Mouse (Mus musculus) ovary, postnatal 14 days (tissue): ENCODE data around the gene Rftn1.

Source experiments
- DNase-seq: peaks from one replicate; pipeline ENCODE4 v3.0.0; 2022; ENCODE audit warnings: low spot score

The Rftn1 gene

GRCm38 (mm10) chr17:50170935-50171545 lies 19.4 kb downstream of the Rftn1 start:
- DNase-seq = no peak

GRCm38 (mm10) chr17:50169946-50170427 lies 20.5 kb downstream of the Rftn1 start:
- no peak for DNase-seq

- DNase-seq = no peak
Measured at GRCm38 (mm10) chr17:50160904-50161805, 29.3 kb downstream of the Rftn1 start.

GRCm38 (mm10) chr17:50160357-50160756 lies 30.1 kb downstream of the Rftn1 start:
- DNase-seq = no peak

- no peak for DNase-seq
Measured at GRCm38 (mm10) chr17:50159816-50160215, 30.7 kb downstream of the Rftn1 start.

GRCm38 (mm10) chr17:50158565-50158964 lies 31.9 kb downstream of the Rftn1 start:
- DNase-seq = no peak

GRCm38 (mm10) chr17:50157190-50158150 lies 33.0 kb downstream of the Rftn1 start:
- no peak for DNase-seq

- DNase-seq = no peak
Measured at GRCm38 (mm10) chr17:50152085-50152484, 38.4 kb downstream of the Rftn1 start.

- no peak for DNase-seq
Measured at GRCm38 (mm10) chr17:50151208-50151723, 39.2 kb downstream of the Rftn1 start.

- DNase-seq = no peak
Measured at GRCm38 (mm10) chr17:50150416-50151207, 39.9 kb downstream of the Rftn1 start.

- DNase-seq = no peak
Measured at GRCm38 (mm10) chr17:50149690-50150210, 40.7 kb downstream of the Rftn1 start.

GRCm38 (mm10) chr17:50147831-50148587 lies 42.5 kb downstream of the Rftn1 start:
- DNase-seq = no peak

GRCm38 (mm10) chr17:50143354-50143753 lies 47.1 kb downstream of the Rftn1 start:
- DNase-seq = no peak

- no peak for DNase-seq
Measured at GRCm38 (mm10) chr17:50142553-50142952, 47.9 kb downstream of the Rftn1 start.

- no peak for DNase-seq
Measured at GRCm38 (mm10) chr17:50142151-50142550, 48.3 kb downstream of the Rftn1 start.

GRCm38 (mm10) chr17:50136060-50136459 lies 54.4 kb downstream of the Rftn1 start:
- DNase-seq = no peak

- DNase-seq = no peak
Measured at GRCm38 (mm10) chr17:50135466-50135865, 55.0 kb downstream of the Rftn1 start.

- no peak for DNase-seq
Measured at GRCm38 (mm10) chr17:50131698-50132097, 58.8 kb downstream of the Rftn1 start.

GRCm38 (mm10) chr17:50130421-50130820 lies 60.1 kb downstream of the Rftn1 start:
- no peak for DNase-seq

GRCm38 (mm10) chr17:50128392-50128791 lies 62.1 kb downstream of the Rftn1 start:
- no peak for DNase-seq
